Mouse (Mus musculus) heart, adult 2 months (tissue): ENCODE results near the gene Rhobtb1. TPM values are rescaled to one million over a fixed set of nuclear protein-coding genes. Genes with fewer than 3 reads are reported as not detected.

Source experiments
- DNase-seq, 2 experiments: peaks; one replicate each; pipeline ENCODE4 v3.0.0; 2021
- H3K27ac ChIP-seq: fragments of 200-600 bp; 2 replicates; pipeline ENCODE4 v1.8.1; 2022
- H3K27me3 ChIP-seq: fragments of 200-500 bp; 2 replicates; pipeline ENCODE4 v1.6.1; 2012; ENCODE audit warnings: mild to moderate bottlenecking, low read length, inconsistent platforms, mixed read lengths; ENCODE audit not compliant: control insufficient read depth, insufficient read depth
- H3K36me3 ChIP-seq: fragments of 200-500 bp; 2 replicates; pipeline ENCODE4 v1.6.1; 2012; ENCODE audit warnings: low read length, inconsistent platforms; ENCODE audit not compliant: control insufficient read depth, insufficient read depth
- H3K4me1 ChIP-seq: fragments of 200-500 bp; 2 replicates; pipeline ENCODE4 v1.6.1; 2011; ENCODE audit warnings: low read length; ENCODE audit not compliant: control insufficient read depth, insufficient read depth
- H3K4me3 ChIP-seq: fragments of 200-600 bp; 2 replicates; pipeline ENCODE4 v1.8.1; 2022
- H3K79me2 ChIP-seq: fragments of 200-500 bp; replicated peaks from 2 replicates; pipeline ENCODE4 v1.6.1; 2012; ENCODE audit warnings: mild to moderate bottlenecking, inconsistent platforms, low read length, moderate library complexity, mixed read lengths; ENCODE audit not compliant: control insufficient read depth, insufficient read depth
- H3K9ac ChIP-seq: fragments of 200-500 bp; 2 replicates; pipeline ENCODE4 v1.6.1; 2012; ENCODE audit warnings: low read depth, mild to moderate bottlenecking, control low read depth, inconsistent platforms, low read length, mixed read lengths
- CTCF ChIP-seq: fragments of 200-600 bp; IDR thresholded peaks from 2 replicates; pipeline ENCODE4 v1.8.1; 2022; ENCODE audit warnings: antibody characterized with exemption, mild to moderate bottlenecking, moderate library complexity
- EP300 ChIP-seq: fragments of 200-500 bp; IDR thresholded peaks from 2 replicates; pipeline ENCODE4 v1.6.1; 2011; ENCODE audit warnings: low read depth, low read length, control low read depth; ENCODE audit not compliant: insufficient read depth
- POLR2A ChIP-seq: fragments of 200-500 bp; IDR thresholded peaks from 2 replicates; pipeline ENCODE4 v1.6.1; 2011; ENCODE audit warnings: mild to moderate bottlenecking, low read depth, low read length, control low read depth; ENCODE audit not compliant: insufficient read depth
- WGBS: fragments of 180-500 bp; shearing (Covaris S2); methylation state at CpG from one replicate; pipeline ENCODE4 v1.1.7; 2018; 5-methylcytosine and 5-hydroxymethylcytosine counted together
- intact Hi-C: fragments of 180-260 bp; cut with DNase I; formaldehyde crosslinking; loops from one replicate; pipeline ENCODE4 v1.15.1; 2025
- polyA plus RNA-seq: library from polyadenylated mRNA; depleted of rRNA; stranded (reverse); fragments of >200 nt; gene quantifications from 2 replicates; pipeline ENCODE4 v1.2.3, GENCODE M21; 2012
- total RNA-seq, 2 experiments: library from RNA; stranded (reverse); gene quantifications; 2 replicates each; pipeline ENCODE4 v1.2.3; 2021

The Rhobtb1 gene
- total and polyA plus RNA-seq, 3 experiments, result 65.5 to 160 (median 123) TPM

DNA sequence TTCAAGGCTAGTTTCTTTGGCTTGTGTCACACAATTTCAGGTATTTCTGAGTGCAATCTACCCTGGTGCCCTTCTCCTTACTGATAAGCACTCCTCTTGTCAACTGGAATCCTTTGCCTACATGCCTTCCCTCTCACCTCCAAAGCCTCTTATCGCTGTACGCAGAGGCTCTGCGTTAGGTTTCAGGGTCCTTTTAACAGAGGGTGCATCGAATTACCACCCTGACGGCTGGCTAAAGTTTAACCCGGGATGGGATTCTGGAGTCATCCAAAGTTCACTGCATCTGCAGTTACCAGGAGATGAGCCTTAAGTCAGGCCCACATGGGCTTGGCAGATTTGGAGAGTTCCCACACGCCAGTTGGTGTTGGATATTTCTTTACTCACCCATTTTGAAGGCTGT, 154.4 kb downstream of the Rhobtb1 start:
- H3K36me3 ChIP-seq, result no peaks in the 10 kb centered on the region
- H3K4me3 ChIP-seq, result no peak overlapping the region
- 63% methylated on average over 7 of the region's 7 CpGs for WGBS
- no peaks in the 10 kb centered on the region for H3K4me1 ChIP-seq
- no peak for DNase-seq
- intact Hi-C loops, result no loop called here
- H3K27ac ChIP-seq, result no peak overlapping the region
- no peak overlapping the region for H3K9ac ChIP-seq
- TF ChIP-seq POLR2A (no peak), EP300 (no peak), CTCF (no peak)
- no peaks in the 10 kb centered on the region for H3K27me3 ChIP-seq
- H3K79me2 ChIP-seq, result no peaks in the 10 kb centered on the region

DNA sequence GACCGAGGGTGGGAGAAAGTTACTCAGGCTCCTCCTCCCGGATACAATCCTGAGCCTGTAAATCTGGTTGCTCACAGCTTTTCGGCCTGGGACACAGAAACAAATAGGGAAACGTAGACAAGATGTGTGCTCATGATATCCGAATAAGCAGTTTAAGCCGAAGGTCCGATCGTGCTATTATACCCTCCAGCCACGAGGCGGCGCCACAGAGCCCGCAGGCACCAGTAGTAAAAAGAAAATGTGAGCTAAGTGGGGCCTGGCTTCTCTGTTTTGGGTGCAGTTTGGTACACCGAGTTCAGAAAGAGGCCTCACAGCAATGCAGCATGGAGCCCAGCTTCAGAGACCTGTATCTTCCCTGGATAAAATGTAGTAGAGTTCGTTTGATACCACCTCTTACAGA, 155.0 kb downstream of the Rhobtb1 start:
- Histone ChIP-seq H3K79me2 (no peaks in the 10 kb centered on the region), H3K36me3 (no peaks in the 10 kb centered on the region), H3K9ac (no peak overlapping the region), H3K27ac (no peak overlapping the region), H3K4me3 (no peak overlapping the region), H3K4me1 (no peaks in the 10 kb centered on the region), H3K27me3 (no peaks in the 10 kb centered on the region)
- TF ChIP-seq POLR2A (no peak), EP300 (no peak), CTCF (peak; percentile 90)
- intact Hi-C loops, result loop anchor here (1.0 kb wide), 1 partner anchor 120 kb away; no protein-coding TSS in a partner anchor
- WGBS, result 46% methylated on average over 14 of the region's 14 CpGs
- peak; percentile 45 to 69 for DNase-seq

DNA sequence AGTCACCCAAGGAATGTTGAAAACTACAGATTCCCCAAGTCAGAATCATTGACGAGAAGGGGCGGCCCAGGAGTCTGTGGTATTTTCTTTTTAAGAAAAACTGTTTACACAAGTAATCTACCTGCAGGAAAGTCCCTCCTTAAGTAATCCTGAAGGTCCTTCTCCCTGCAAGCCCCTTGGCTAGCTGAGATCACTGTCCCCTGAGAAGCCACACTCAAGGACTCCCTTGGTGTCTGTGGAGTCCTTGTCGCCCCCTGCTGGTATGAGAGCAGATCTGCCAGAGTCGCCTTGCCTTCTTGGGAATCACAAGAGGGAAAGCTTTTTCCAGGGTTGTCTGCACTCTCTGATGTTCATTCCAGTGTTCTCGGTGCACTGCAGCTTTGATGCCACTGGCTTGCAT, 155.8 kb downstream of the Rhobtb1 start:
- Histone ChIP-seq H3K27me3 (no peaks in the 10 kb centered on the region), H3K9ac (no peak overlapping the region), H3K4me3 (no peak overlapping the region), H3K27ac (no peak overlapping the region), H3K4me1 (no peaks in the 10 kb centered on the region), H3K36me3 (no peaks in the 10 kb centered on the region), H3K79me2 (no peaks in the 10 kb centered on the region)
- WGBS, result 40% methylated on average over 5 of the region's 5 CpGs
- TF ChIP-seq POLR2A (no peak), CTCF (peak; percentile 99), EP300 (peak; percentile 60; the same call in 1 of the 2 replicates)
- intact Hi-C loops, result loop anchor here (1.0 kb wide), 1 partner anchor 95 kb away; no protein-coding TSS in a partner anchor
- DNase-seq, result peak; percentile 67 to 71

DNA sequence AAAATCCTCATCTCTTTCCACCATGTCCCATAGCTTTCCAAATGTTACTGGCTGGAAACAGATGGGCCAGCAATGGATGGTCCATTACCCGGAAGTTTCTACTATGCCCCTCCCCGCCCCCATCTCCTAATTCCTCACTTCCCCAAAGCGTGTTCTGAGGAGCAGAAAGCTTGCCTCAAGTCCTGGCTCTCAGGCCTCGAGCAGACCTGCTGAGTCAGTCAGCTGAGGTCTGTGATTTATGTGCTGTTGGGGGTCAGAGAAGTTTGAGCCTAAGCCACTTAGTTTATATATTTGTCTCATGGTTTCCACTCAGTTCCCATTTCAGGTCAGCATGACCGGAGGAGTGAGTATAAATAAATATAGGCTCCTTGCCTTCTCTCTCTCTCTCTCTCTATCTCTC, 157.9 kb downstream of the Rhobtb1 start:
- Histone ChIP-seq H3K27ac (no peak overlapping the region), H3K9ac (no peak overlapping the region), H3K27me3 (no peaks in the 10 kb centered on the region), H3K79me2 (no peaks in the 10 kb centered on the region), H3K4me1 (no peaks in the 10 kb centered on the region), H3K4me3 (no peak overlapping the region), H3K36me3 (no peaks in the 10 kb centered on the region)
- intact Hi-C loops, result no loop called here
- peak in 1 of 2 experiments; percentile 10 for DNase-seq
- no peak for TF ChIP-seq CTCF
- TF ChIP-seq POLR2A, result no peak
- no peak for TF ChIP-seq EP300
- 65% methylated on average over 5 of the region's 5 CpGs for WGBS

DNA sequence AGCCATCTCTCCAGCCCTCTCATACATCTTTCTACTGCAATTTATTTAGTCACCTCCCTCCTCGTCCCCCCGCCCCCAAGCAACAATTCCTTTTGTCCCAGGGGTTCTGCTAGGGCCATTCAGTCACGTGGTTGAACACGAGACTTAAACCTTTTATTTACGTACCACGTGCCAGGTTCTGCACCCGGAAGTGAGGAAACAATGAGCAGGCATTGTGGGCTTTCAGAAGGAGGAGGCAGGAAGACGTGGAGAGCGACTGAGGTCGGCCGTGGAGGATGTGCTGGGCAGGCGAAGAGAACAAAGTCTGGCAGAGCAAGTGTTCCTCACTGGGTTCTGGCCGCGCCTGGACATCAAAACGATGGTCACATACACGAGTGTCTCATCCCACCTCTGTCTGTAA, 160.6 kb downstream of the Rhobtb1 start:
- Histone ChIP-seq H3K36me3 (no peaks in the 10 kb centered on the region), H3K9ac (no peak overlapping the region), H3K27me3 (no peaks in the 10 kb centered on the region), H3K27ac (no peak overlapping the region), H3K4me1 (no peaks in the 10 kb centered on the region), H3K79me2 (no peaks in the 10 kb centered on the region), H3K4me3 (no peak overlapping the region)
- intact Hi-C loops, result no loop called here
- WGBS, result 62% methylated on average over 16 of the region's 16 CpGs
- no peak for DNase-seq
- no peak for TF ChIP-seq CTCF
- TF ChIP-seq POLR2A, result no peak
- no peak for TF ChIP-seq EP300

DNA sequence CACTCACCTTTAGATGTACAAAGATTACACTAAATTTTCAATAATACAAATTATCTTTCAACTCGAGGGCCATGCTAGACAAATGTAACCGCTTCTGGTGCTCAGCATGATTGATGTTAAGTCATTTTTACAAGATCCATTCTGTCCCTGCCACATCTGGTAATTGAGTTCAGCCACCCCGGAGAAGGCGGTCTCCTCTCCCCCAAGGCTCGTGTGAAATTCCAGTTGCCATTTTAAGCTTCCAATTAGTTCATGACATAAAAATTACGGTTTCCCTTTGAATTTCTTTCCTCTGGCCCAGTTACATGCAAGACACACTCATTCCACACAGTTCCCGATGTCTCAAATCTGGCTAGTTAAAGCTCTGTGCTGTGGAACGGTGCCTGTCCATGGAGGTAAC, 162.7 kb downstream of the Rhobtb1 start:
- no peak overlapping the region for H3K27ac ChIP-seq
- no peaks in the 10 kb centered on the region for H3K4me1 ChIP-seq
- no peak for TF ChIP-seq POLR2A
- no peak for TF ChIP-seq CTCF
- no peak overlapping the region for H3K4me3 ChIP-seq
- no peaks in the 10 kb centered on the region for H3K79me2 ChIP-seq
- no peak for DNase-seq
- WGBS, result 78% methylated on average over 8 of the region's 8 CpGs
- no peaks in the 10 kb centered on the region for H3K36me3 ChIP-seq
- no peaks in the 10 kb centered on the region for H3K27me3 ChIP-seq
- intact Hi-C loops, result no loop called here
- no peak overlapping the region for H3K9ac ChIP-seq

DNA sequence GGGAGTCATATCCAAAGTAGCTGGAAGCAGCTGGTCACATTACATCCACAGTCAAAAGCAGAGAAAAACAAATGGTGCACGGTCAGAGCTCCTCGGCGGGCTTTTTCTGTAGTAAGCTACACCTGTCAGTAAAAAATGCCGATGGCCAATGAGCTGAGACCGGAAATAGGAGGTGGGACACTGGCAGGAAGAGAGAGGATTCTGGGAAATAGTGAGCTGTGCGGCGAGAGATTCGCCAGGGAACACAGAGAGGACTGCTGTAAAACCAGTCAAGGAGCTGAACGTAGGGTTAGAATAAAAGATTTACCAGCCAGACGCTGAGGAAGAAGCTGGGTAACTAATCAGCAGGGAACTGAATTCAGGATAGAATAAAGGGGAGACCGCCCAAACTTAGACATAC, 167.3 kb downstream of the Rhobtb1 start:
- intact Hi-C loops, result no loop called here
- Histone ChIP-seq H3K4me3 (no peak overlapping the region), H3K27ac (no peak overlapping the region), H3K36me3 (no peaks in the 10 kb centered on the region), H3K27me3 (no peaks in the 10 kb centered on the region), H3K79me2 (no peaks in the 10 kb centered on the region), H3K4me1 (no peaks in the 10 kb centered on the region), H3K9ac (no peak overlapping the region)
- no peak for DNase-seq
- TF ChIP-seq POLR2A (no peak), EP300 (no peak), CTCF (no peak)
- WGBS, result 87% methylated on average over 11 of the region's 11 CpGs
